Mouse (Mus musculus): ENCODE data around the gene Csrnp2.

DNA sequence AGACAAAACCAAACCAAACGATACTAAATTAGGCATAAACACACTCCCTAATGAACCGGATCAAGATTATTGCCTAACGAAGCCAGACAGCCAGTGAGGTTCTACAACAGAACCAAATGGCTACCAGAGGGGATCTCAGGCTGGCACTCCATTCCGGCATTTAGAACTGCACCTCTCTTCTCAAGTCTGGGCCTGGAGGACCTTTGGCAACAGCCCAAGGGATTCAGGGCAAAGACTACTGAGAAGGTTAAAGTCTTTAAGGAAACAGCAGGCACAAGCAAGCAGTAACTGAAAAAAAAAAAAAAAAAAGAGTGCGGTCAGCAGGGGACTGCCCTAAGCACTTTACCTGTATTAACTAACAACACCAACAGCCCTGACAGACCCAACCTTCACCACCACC, 33.2 kb downstream of the Csrnp2 start:
- TF ChIP-seq GATA1 (IDR thresholded peaks at IDR 0.05; ENCODE audit: low read length): no peak
- no peak for TF ChIP-seq TAL1 (IDR thresholded peaks at IDR 0.05; ENCODE audit: low read length)

Data from erythroblast, embryonic 14.5 days (primary cell).